Mouse (Mus musculus): Measurements from ENCODE around the gene 0610012G03Rik. TPM values are rescaled to one million over a fixed set of nuclear protein-coding genes. Genes with fewer than 3 reads are reported as not detected.

0610012G03Rik gene
- polyA plus RNA-seq, 1 experiment from 2014 or later: 88.1 TPM

DNA sequence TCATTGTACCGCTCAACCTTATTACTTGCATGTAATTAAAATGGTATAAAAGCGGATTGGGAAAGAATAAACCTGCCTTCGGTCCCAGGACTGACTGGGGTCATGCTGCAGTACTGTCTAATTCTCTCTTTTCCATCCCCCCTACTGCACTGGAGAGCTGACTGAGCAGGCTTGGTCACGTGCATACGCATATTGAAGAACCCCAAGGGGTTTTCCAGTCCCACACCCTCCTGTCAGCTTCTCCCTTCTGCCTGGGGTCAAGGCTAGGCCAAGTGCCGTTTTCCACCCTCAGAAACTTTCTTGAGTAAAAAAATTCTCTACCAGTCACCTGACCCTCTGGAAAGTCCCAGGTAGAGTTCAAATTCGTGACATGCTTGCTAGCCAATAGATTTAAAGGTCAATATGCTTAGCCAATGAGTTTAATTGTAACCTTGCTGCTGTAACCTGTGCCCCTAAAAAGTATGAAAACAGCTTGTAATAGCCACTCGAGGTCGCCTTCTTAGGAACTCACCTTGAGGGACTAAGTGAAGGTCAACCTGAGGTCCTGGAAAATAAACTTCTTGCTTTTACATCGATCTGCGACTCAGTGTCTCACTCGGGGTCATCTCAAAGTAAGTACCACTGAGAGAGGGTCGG is 21.6 kb downstream of the 0610012G03Rik start:
- Histone ChIP-seq H3K4me1 (peaks cover 15% of the 10 kb centered on the region), H3K9me3 (no peaks in the 10 kb centered on the region), H3K27ac (no peak overlapping the region), H3K27me3 (ENCODE audit: poor library complexity, severe bottlenecking) (peaks cover 21% of the 10 kb centered on the region), H3K4me3 (no peak overlapping the region), H3K36me3 (replicated peaks) (no peaks in the 10 kb centered on the region)
- DNase-seq (ENCODE audit: extremely low spot score, low spot score): no peak
- 86% methylated on average over 13 of the region's 13 CpGs for WGBS

DNA sequence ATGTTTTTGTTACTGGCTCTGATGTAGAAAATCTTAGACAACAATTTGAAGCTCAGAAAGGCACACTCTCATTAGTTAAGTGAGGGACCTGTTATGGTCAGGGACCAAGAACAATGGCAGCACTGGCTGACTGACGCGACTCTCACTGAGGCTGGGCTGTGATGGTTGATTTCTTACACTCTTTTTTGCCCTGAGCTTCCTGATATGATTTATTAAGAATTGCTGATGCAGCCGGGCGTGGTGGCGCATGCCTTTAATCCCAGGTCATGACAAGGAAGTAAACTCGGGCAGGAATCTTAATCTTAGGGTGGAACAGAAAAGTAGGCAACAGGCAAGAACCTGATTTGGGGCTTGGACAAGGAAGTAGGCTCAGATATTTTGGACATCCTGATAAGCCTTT is 22.2 kb downstream of the 0610012G03Rik start:
- 82% methylated on average over 6 of the region's 6 CpGs for WGBS
- Histone ChIP-seq H3K4me3 (no peak overlapping the region), H3K27ac (no peak overlapping the region), H3K36me3 (replicated peaks) (no peaks in the 10 kb centered on the region), H3K4me1 (peaks cover 9% of the 10 kb centered on the region), H3K27me3 (ENCODE audit: poor library complexity, severe bottlenecking) (peaks cover 15% of the 10 kb centered on the region), H3K9me3 (no peaks in the 10 kb centered on the region)
- DNase-seq (ENCODE audit: extremely low spot score, low spot score): no peak

DNA sequence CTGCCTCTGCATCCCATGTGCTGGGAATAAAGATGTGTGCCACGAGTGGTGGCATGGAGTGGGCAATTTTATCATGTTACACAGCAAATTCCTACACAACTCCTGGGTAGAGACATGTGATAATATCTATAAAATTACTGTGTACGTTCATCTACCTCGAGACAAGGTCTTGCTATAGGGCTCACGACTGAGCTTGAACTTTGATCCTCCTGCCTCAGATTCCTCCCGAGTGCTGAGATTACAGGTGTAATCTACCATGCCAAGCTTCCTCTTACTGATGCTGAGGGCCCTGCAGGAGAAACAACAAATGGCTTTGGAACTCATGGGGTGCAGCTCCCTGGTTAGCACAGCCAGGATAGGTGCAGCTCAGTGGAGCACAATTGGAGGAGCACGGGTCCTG is 23.9 kb downstream of the 0610012G03Rik start:
- H3K4me3 ChIP-seq: no peak overlapping the region
- no peak overlapping the region for H3K27ac ChIP-seq
- H3K36me3 ChIP-seq (replicated peaks): no peaks in the 10 kb centered on the region
- H3K27me3 ChIP-seq (ENCODE audit: poor library complexity, severe bottlenecking): no peaks in the 10 kb centered on the region
- H3K9me3 ChIP-seq: no peaks in the 10 kb centered on the region
- no peak for DNase-seq (ENCODE audit: extremely low spot score, low spot score)
- 88% methylated on average over 6 of the region's 6 CpGs for WGBS
- peaks cover 8% of the 10 kb centered on the region; the same call in 1 of the 2 replicates for H3K4me1 ChIP-seq

DNA sequence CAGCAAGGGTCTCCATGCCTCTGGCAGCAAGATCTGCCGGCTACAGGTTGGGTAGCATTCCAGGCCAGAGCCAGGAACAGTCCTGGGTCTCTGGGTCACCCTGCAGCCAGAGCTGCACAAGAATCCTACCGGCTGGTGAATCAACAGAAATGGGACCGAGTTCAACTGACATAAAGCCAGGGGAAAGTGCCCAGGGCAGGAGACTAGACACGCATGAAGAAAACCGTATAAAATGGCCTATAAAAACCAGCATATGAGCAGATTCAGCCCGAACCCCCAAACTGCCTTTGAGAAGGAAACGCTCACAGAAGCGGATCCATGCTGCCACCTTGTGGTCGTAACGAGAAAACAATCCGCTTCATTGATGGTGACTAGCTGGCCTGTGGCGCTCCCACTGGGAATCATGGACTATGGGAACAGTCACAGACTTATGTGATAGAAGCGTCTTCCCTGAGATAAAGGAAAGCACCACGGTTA is 30.0 kb downstream of the 0610012G03Rik start:
- Histone ChIP-seq H3K4me3 (peak overlapping the region; percentile 24), H3K27ac (0 out of 2 replicates have a peak overlapping the region, but pooled peaks have one; percentile 52), H3K4me1 (peaks cover 4% of the 10 kb centered on the region), H3K9me3 (no peaks in the 10 kb centered on the region), H3K36me3 (replicated peaks) (no peaks in the 10 kb centered on the region), H3K27me3 (ENCODE audit: poor library complexity, severe bottlenecking) (0 out of 2 replicates have a peak, but pooled peaks cover 3% of the 10 kb centered on the region)
- WGBS: 6% methylated on average over 14 of the region's 14 CpGs
- DNase-seq (ENCODE audit: extremely low spot score, low spot score): peak; percentile 80

DNA sequence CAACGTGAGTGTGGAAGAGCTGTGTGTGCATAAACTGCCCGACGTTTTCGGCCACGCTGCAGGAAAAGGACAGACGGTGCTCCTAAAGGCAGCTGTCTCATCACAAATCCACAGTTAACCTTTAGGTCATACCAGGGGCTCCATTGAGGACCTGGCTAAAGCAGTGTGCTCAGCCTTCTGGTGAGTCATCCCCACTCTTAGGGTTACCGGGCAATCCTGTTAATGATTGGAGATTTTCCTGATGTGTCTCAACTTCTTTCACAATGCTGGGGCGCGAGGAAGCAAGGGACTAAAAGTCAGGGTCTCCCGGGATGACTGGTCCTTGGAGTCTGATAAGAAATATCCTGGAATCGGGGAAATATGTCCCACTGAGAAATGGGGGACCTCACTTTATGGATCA is 30.5 kb downstream of the 0610012G03Rik start:
- DNase-seq (ENCODE audit: extremely low spot score, low spot score): no peak
- Histone ChIP-seq H3K36me3 (replicated peaks) (no peaks in the 10 kb centered on the region), H3K4me3 (no peak overlapping the region), H3K9me3 (no peaks in the 10 kb centered on the region), H3K4me1 (peaks cover 4% of the 10 kb centered on the region), H3K27me3 (ENCODE audit: poor library complexity, severe bottlenecking) (0 out of 2 replicates have a peak, but pooled peaks cover 3% of the 10 kb centered on the region), H3K27ac (no peak overlapping the region)
- WGBS: 87% methylated on average over 11 of the region's 11 CpGs

DNA sequence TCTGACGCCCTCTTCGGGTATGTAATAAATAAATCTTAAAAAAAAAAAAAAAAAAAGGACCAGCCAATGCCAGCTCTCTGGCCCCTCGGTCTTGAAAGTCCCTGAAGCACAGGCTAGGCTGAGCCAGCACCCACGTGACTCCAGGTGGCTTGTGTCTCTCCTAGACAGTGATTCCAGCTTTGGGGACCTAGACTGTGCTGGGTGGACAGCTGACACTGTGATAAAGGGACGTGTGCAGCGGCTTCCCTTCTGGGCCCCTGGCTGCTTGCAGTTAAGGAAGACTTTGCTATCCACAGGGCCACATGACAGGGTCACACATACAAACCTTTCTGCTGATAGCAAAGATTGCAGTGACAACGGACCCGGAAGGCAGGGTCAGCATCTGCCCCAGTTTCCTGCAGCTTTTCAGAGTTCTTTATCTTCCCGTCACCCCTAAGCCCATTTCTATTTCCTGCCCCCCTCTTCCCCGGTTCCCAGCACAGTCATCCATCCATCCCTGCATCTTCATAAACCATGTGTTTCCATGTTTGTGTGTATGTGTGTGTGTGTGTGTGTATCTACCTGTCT is 37.9 kb downstream of the 0610012G03Rik start:
- WGBS: 79% methylated on average over 10 of the region's 10 CpGs
- H3K4me3 ChIP-seq: no peak overlapping the region
- H3K4me1 ChIP-seq: peaks cover 15% of the 10 kb centered on the region
- no peak for DNase-seq (ENCODE audit: extremely low spot score, low spot score)
- H3K27me3 ChIP-seq (ENCODE audit: poor library complexity, severe bottlenecking): peaks cover 18% of the 10 kb centered on the region
- no peaks in the 10 kb centered on the region for H3K36me3 ChIP-seq (replicated peaks)
- no peaks in the 10 kb centered on the region for H3K9me3 ChIP-seq
- no peak overlapping the region for H3K27ac ChIP-seq

DNA sequence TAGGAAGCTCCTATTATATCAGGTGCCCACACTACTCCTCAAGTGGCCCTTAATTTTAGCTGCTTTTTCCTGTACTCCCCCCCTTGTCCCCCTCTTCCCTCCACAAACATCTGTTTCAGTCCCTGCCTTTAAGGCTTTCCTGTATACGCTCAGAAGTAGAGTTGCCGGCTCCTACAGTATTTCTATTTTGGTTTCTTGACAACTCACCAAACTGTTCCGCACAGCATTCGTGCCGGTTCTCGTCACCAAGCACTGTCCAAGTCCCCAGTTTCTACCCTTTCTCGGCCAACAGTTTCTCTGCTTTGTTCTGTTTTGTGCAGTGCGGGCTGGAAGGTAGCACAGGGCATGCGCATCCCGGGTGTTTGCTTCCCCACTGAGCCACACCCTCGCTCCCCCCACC is 39.3 kb downstream of the 0610012G03Rik start:
- no peak overlapping the region for H3K27ac ChIP-seq
- H3K4me3 ChIP-seq: no peak overlapping the region
- peaks cover 20% of the 10 kb centered on the region for H3K27me3 ChIP-seq (ENCODE audit: poor library complexity, severe bottlenecking)
- DNase-seq (ENCODE audit: extremely low spot score, low spot score): no peak
- H3K4me1 ChIP-seq: peaks cover 15% of the 10 kb centered on the region
- H3K9me3 ChIP-seq: no peaks in the 10 kb centered on the region
- H3K36me3 ChIP-seq (replicated peaks): no peaks in the 10 kb centered on the region
- 70% methylated on average over 11 of the region's 11 CpGs for WGBS

DNA sequence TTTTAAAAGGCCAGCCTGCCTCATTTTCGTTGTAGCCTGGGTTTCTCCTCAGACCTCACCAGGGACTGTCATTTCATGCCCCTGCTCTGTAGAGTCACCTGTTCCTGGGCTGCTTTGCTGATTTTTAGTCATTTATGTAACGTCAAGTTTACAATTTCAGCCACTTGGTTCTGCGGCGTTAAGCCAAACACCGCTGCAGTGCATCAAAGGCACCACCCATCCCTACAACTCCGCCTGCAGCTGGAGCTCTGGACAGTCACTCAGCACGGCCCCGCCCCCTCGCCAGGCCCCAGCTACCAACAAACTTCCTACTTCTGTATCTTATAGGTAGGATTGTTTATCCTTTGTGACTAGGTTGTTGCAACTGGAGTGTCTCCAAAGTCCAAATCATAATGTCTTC is 41.4 kb downstream of the 0610012G03Rik start:
- peaks cover 15% of the 10 kb centered on the region for H3K4me1 ChIP-seq
- no peaks in the 10 kb centered on the region for H3K36me3 ChIP-seq (replicated peaks)
- no peak for DNase-seq (ENCODE audit: extremely low spot score, low spot score)
- peaks cover 20% of the 10 kb centered on the region for H3K27me3 ChIP-seq (ENCODE audit: poor library complexity, severe bottlenecking)
- 10% methylated on average over 9 of the region's 9 CpGs for WGBS
- H3K4me3 ChIP-seq: peak overlapping the region; percentile 36
- no peaks in the 10 kb centered on the region for H3K9me3 ChIP-seq
- H3K27ac ChIP-seq: no peak overlapping the region

DNA sequence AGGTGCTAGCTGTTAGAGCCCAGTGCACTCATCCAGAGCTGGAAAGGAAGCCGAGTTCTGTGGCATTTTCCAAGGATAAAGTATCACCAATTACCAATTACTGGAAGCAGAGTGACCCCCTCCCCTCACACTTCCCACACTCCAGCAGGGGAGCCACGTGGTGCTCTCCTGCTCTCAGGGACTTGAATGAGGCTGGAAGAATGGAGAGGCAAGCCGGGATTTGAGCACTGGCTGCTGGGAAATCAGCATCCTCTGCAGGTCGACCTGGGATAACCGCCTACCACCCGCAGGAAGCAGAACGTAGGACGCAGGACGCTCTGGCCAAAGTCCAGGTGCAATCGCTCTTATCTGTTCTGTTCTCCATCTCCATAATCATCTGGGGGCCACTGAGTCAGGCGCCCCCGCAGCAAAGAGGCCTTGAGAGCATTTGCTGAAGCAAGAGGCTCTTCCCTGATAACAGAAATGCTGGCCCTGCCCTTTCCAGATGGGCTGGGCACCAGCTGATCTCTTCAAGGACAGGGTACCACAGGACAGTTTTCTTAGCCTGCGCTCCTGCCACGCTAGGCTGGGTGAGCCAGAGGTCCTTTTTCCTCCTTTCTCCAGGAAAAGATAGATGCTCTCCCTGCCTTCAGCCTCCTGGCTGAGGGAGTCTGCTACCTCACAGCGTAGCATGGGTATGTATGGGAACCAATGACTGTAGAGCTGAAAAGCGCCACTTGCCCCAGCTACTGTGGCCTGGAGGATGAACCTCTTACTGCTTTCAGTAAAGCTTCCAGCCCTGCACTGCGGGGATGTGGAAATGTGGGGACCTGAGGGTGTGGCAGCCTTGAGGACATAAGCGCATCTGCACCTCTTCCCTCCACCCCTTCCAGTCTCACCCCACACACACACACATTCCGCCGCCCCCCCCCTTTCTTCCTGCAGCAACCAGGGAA is 42.1 kb downstream of the 0610012G03Rik start:
- no peak overlapping the region for H3K27ac ChIP-seq
- H3K36me3 ChIP-seq (replicated peaks): no peaks in the 10 kb centered on the region
- no peaks in the 10 kb centered on the region for H3K9me3 ChIP-seq
- WGBS: 38% methylated on average over 20 of the region's 20 CpGs
- no peak for DNase-seq (ENCODE audit: extremely low spot score, low spot score)
- H3K27me3 ChIP-seq (ENCODE audit: poor library complexity, severe bottlenecking): peaks cover 20% of the 10 kb centered on the region
- peaks cover 15% of the 10 kb centered on the region for H3K4me1 ChIP-seq
- H3K4me3 ChIP-seq: peak overlapping the region; percentile 36

DNA sequence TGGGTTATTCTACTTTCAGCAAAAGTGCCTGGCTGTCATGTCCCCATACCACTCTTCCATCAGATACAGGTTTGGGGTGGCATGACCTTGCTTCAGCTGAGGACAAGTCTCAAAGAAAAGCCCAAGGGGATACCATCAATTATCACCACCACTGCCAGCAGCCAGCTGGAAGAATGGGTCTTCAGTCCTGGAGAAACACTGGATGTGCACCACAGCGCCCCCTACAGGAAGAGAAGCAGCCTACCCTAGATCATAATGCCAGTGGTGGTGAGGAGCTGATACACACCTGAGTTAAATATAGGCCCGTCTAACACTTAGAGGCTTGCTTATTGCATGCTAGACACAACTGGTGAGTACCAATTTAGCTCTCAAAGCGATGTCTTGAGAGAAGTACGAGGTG is 43.0 kb downstream of the 0610012G03Rik start:
- 76% methylated on average over 4 of the region's 4 CpGs for WGBS
- Histone ChIP-seq H3K4me3 (no peak overlapping the region), H3K9me3 (peaks cover under 1% of the 10 kb centered on the region; the same call in 1 of the 2 replicates), H3K27me3 (ENCODE audit: poor library complexity, severe bottlenecking) (peaks cover 20% of the 10 kb centered on the region), H3K4me1 (peaks cover 15% of the 10 kb centered on the region), H3K27ac (no peak overlapping the region), H3K36me3 (replicated peaks) (no peaks in the 10 kb centered on the region)
- DNase-seq (ENCODE audit: extremely low spot score, low spot score): no peak

DNA sequence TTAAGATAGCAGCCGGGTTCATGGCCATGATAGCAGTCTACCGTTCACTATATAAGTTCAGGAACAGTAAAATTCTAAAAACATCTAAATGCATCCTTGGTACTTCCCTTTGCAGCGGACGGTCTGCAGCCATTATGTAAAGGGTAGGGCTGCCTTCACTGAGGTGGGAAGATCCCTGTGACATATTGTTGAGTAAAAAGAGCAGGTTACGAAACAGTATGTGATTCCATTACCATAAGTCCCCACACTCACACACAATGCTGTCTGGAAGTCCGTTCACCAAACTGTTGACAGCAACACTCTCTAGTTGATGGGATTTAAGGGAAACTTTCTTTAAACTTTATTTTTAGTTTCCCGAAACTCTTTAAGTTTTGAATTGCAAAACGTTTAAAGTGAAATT is 45.1 kb downstream of the 0610012G03Rik start:
- peaks cover 15% of the 10 kb centered on the region for H3K27me3 ChIP-seq (ENCODE audit: poor library complexity, severe bottlenecking)
- no peaks in the 10 kb centered on the region for H3K36me3 ChIP-seq (replicated peaks)
- no peak overlapping the region for H3K27ac ChIP-seq
- H3K4me1 ChIP-seq: peaks cover 21% of the 10 kb centered on the region
- no peak for DNase-seq (ENCODE audit: extremely low spot score, low spot score)
- peaks cover 7% of the 10 kb centered on the region for H3K9me3 ChIP-seq
- no peak overlapping the region for H3K4me3 ChIP-seq
- WGBS: 88% methylated on average over 8 of the region's 8 CpGs

DNA sequence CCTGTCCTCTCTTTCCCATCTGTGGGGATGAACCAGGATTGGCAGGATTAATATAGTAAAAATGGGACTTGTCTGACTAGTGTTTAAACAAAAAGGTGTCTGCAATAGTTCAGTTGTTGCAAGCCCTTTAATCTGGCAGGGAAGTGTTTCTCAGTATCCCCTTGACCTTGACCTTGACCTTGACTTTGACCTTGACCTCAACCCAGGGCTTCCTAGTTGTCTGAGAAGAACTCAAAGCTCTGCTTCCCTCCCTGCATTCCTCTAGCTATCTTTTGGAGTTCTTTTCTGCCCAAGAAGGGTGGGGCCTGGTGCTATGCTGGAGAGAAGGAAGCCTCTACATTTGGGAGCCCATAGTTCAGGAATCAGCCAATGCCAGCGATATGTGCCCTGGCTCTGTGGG is 46.4 kb downstream of the 0610012G03Rik start:
- Histone ChIP-seq H3K27ac (no peak overlapping the region), H3K9me3 (peaks cover 7% of the 10 kb centered on the region), H3K36me3 (replicated peaks) (no peaks in the 10 kb centered on the region), H3K27me3 (ENCODE audit: poor library complexity, severe bottlenecking) (peaks cover 23% of the 10 kb centered on the region), H3K4me3 (no peak overlapping the region), H3K4me1 (peaks cover 32% of the 10 kb centered on the region)
- no peak for DNase-seq (ENCODE audit: extremely low spot score, low spot score)
- WGBS: 89% methylated on average over 1 of the region's 1 CpGs

Measured in forebrain, embryonic 10.5 days (tissue).